Mouse (Mus musculus): Measurements from ENCODE around the gene Pagr1a.

Pagr1a gene

DNA sequence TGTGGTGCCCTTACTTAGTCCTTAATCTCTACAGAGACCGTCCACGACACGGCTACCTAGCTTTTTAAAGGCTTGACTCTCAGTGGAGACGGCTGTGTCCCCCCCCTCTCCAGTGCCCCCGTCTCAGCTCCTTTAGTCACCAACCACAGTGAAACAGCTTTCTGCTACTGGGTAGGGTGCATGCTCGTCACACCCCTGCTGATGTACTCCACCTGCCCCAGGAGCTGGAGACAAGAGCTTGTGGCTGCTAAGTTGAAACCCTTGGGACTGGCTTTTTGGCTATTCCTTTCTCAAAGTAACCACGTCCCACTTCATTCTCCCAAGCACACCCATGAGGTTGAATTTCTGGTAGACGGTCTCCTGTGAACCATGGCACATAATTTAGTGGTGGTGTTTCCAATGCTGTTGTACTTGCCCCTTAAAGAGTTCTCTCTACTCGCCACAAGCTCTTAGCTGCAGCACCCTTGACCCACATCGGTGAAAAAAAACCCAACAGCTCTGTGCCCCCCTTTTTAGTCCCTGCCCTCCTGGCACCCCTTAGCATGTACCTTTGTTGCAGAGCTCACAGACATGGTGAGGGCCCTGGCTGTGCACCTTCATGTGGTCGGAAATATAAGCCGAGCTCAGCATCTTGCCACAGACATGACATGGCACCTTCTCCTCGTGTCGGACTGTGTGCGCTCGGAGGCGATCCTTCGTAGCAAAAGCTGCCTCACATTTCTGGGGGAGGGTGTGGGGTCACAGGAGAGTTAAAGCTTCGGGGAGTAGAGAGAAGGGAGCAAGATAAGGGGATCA lies 6.9 kb upstream of the Pagr1a start:
- TF ChIP-seq GATA4 (IDR thresholded peaks at IDR 0.05; ENCODE audit: insufficient replicate concordance, low read length): no peak

DNA sequence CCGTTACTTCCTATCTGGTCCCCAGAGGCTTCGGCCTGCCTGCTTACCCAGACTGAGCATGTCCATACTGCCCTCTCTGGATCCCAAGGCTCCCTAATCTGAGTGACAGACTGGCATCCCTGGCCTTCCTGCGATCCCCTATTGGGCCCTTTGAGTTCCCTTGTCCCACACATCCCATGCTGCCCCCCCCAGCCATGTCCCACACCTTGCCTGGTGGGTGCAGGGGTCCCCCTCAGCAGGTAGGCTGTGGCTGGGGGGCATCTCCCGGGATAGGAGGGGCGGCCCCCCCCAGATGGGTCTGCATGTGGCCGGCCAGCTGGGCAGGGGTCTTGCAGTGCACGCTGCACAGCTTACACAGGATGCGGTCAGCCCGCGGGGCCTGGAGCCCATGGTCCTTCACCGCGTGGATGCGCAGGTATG lies 6.1 kb upstream of the Pagr1a start:
- no peak for TF ChIP-seq GATA4 (IDR thresholded peaks at IDR 0.05; ENCODE audit: insufficient replicate concordance, low read length)

GRCm38 (mm10) chr7:127022528-127023271 lies 5.5 kb upstream of the Pagr1a start:
- TF ChIP-seq GATA4 (IDR thresholded peaks at IDR 0.05; ENCODE audit: insufficient replicate concordance, low read length): no peak

GRCm38 (mm10) chr7:127021563-127022527 lies 4.7 kb upstream of the Pagr1a start:
- TF ChIP-seq GATA4 (IDR thresholded peaks at IDR 0.05; ENCODE audit: insufficient replicate concordance, low read length): no peak

DNA sequence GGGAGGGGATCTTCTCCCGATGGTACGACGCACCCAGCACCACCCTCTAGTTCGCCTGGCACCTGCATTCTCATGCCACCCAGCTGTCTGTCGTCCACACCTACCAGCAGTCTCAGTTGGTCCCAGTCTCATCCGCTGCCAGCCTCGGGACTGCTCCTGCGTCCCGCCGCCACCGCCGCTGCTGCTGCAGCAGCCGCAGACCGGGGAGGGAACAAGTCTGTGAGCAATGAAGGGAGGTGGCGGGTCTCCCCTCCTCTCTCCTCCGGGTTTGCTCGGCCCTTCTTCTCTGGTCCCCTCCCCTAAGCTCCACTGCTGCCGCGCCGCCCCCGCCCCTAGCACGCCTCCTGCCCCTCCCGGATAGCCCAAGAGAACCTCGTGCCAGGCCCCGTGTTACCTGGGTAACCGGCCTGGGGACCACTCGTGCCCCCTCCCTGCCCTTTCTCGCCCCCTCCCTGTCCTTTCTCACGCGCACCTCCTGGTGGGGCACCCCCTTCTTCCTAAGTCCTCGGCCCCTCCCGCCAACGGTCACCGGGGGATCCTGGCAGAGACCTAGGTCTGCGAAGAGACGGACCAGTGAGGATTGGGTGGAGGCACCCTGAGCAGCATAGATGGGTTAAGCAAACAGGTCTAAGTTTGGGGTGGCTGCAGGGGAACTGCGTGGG lies 3.9 kb upstream of the Pagr1a start, which contains the start of the genes Gm42742 and Prrt2:
Gm42742 (minus strand) TSS at position 197 of the 662 bp plus-strand sequence.
Prrt2 (minus strand) TSS at position 311 of the 662 bp plus-strand sequence.
- no peak for TF ChIP-seq GATA4 (IDR thresholded peaks at IDR 0.05; ENCODE audit: insufficient replicate concordance, low read length)

DNA sequence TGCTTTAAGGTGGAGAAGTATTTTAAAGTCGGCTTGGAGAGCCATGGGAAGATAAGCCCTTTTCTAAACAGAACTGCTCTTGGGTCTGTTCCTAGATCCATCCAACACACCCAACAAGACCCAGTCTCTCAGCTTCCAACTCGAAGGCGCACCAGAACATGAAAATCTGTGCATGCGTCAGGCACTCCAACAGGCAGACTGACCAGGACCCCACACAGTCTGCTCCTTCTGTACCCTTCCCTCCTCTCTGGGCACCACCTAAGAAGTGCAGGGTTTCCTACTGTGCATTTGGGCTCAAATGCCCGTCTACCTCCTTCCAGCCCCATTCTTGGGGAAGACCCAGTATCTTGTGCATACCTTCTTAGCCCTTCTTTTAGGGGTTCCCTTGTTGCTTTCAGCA lies 3.3 kb upstream of the Pagr1a start:
- TF ChIP-seq GATA4 (IDR thresholded peaks at IDR 0.05; ENCODE audit: insufficient replicate concordance, low read length): no peak

- no peak for TF ChIP-seq GATA4 (IDR thresholded peaks at IDR 0.05; ENCODE audit: insufficient replicate concordance, low read length)
Measured at GRCm38 (mm10) chr7:127020031-127020430, 2.9 kb upstream of the Pagr1a start.

DNA sequence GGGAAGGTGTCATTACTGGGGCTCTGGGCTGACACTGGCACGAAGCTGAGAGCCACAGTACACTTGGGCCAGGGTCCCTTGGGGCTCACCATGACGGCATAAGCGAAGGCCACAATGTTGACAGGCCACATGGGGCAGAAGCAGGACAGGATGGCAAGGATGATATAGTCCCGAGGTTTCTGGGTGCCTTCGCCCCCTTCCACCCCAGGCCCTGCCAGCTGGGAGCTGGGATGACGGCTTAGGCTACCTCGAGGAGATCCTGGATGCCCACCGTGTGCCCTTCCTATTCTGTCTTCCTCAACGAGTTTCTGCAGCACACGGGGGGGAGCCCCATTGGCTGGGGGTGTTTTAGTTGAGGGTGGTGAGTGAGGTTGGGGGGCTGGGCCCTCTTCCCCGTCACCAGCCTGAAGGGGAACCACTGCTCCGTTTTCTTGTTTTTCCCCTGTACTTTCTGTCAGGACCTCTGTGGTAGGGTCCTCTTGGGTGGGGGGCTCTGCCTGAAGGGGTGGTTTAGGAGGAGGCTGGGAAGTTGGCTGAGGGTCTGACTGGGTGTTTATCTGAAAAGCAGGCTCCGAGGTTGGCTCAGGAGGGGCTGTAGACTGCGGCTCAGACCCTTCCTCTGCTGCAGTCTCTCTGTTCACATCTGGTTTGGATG lies 2.3 kb upstream of the Pagr1a start:
- no peak for TF ChIP-seq GATA4 (IDR thresholded peaks at IDR 0.05; ENCODE audit: insufficient replicate concordance, low read length)

DNA sequence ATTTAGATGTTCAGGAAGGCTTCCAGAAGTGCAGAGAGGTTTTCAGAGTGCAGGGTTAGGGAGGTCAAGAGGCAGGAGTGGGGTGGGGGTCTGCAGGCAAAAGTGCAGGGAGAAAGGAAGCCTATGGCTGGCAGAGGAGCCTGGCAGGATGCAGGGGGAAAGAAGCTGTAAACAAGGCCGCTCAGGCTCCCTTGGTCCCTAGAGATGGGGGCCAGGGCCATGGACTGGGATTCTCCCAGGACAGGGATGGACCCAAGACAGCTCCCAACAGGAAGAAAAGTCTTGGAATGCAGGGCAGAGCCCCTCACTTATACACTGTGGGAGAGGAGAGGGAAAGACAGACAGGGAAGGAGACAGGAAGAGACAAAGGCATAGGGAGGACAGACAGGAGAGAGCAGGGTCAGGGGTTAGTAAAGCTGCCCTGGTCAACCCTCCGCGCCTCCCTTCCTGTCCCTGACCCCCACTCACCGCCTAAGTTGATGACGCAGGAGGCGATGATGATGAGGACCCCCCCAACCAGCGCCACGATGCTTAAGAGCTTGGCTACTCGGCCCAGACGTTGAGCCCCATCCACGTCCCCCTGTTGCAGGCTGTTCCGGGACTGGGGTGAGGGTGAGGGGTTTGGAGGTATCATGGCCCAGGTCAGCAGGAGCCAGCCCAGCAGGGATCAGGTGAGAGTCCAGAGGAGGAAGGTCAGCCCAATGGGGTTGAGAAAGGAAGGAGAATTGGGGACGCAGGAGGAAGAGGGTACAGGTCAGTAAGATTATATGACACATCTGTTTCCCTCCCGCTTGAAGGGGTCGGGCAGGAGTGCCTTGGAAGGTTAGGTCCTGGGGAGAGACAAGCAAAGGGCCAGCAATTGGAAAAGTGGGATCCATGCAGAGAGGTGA lies 1.5 kb upstream of the Pagr1a start:
- TF ChIP-seq GATA4 (IDR thresholded peaks at IDR 0.05; ENCODE audit: insufficient replicate concordance, low read length): no peak

DNA sequence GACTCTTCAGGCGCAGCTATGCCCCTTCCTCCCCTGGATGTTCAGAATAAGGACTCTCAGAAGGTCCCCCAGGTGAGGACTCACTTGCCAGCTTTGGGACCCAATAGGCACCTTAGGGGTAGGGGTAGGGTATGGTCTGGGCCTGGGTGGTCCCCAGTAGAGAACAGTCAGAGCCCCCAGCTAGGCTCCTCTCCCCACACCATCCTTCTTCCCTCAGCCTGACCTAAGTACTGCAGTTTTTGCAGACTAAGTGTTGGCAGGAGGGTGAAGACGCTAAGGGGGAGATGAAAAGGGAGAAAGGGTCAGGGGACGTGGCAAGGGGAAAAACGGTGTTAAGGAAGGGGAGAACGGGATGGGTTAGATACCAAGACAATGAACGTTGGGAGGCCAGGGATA lies 796 bp upstream of the Pagr1a start:
- TF ChIP-seq GATA4 (IDR thresholded peaks at IDR 0.05; ENCODE audit: insufficient replicate concordance, low read length): no peak

- no peak for TF ChIP-seq GATA4 (IDR thresholded peaks at IDR 0.05; ENCODE audit: insufficient replicate concordance, low read length)
Measured at GRCm38 (mm10) chr7:127016486-127016938, 640 bp downstream of the Pagr1a start.

DNA sequence TGATC lies 869 bp downstream of the Pagr1a start, which contains the start of gene Pagr1b:
Pagr1b (minus strand) TSS at position 4 of the 5 bp plus-strand sequence.
- TF ChIP-seq GATA4 (IDR thresholded peaks at IDR 0.05; ENCODE audit: insufficient replicate concordance, low read length): no peak

- no peak for TF ChIP-seq GATA4 (IDR thresholded peaks at IDR 0.05; ENCODE audit: insufficient replicate concordance, low read length)
Measured at GRCm38 (mm10) chr7:127016081-127016480, 1.1 kb downstream of the Pagr1a start.

GRCm38 (mm10) chr7:127014993-127015392 lies 2.2 kb downstream of the Pagr1a start:
- no peak for TF ChIP-seq GATA4 (IDR thresholded peaks at IDR 0.05; ENCODE audit: insufficient replicate concordance, low read length)
